Mouse (Mus musculus): ENCODE measurements around the gene Hrc. TPM values are rescaled to one million over a fixed set of nuclear protein-coding genes. Genes with fewer than 3 reads are reported as not detected.

The Hrc gene
- 0.20 and 0.41 TPM in 2 replicates for polyA plus RNA-seq (2014; fragmentation: Nextera tagmentation; extraction: Ambion mirVana)

GRCm38 (mm10) chr7:45335056-45335455 lies at the start of gene Hrc:
Gene Hrc, plus strand, starts transcription at chr7:45335290.
- WGBS = 40% methylated on average over 5 of the region's 5 CpGs
- H3K4me1 ChIP-seq (replicated peaks; ENCODE audit: control insufficient read depth, insufficient read depth, low read length) = peaks cover 20% of the 10 kb centered on the region; the same call in 1 of the 2 replicates
- no peak within 1 kb of the TSS for H3K4me3 ChIP-seq (replicated peaks; ENCODE audit: low read length)
- ATAC-seq (ENCODE audit: low FRiP score) (no peak), DNase-seq (ENCODE audit: low spot score) (no peak)
- peaks cover 5% of the 10 kb centered on the region for H3K27me3 ChIP-seq (ENCODE audit: control insufficient read depth, insufficient read depth, low read length)
- no peaks in the 10 kb centered on the region for H3K9me3 ChIP-seq (ENCODE audit: control insufficient read depth, low read length)
- 0 out of 2 replicates have a peak, but pooled peaks cover 4% of the 10 kb centered on the region for H3K36me3 ChIP-seq (replicated peaks; ENCODE audit: control insufficient read depth, insufficient read depth)
- H3K27ac ChIP-seq = no peak within 1 kb of the TSS
- peak within 1 kb of the TSS; percentile 71; the same call in 1 of the 2 replicates for H3K4me2 ChIP-seq (replicated peaks)
- peak within 1 kb of the TSS; percentile 61; the same call in 1 of the 2 replicates for H3K9ac ChIP-seq

- WGBS = 88% methylated on average over 13 of the region's 13 CpGs
- DNase-seq (ENCODE audit: low spot score) = no peak
Measured at GRCm38 (mm10) chr7:45286486-45286885, 48.6 kb upstream of the Hrc start.

GRCm38 (mm10) chr7:45296626-45297025 lies 38.5 kb upstream of the Hrc start:
- H3K4me3 ChIP-seq (replicated peaks; ENCODE audit: low read length) = no peak overlapping the region
- 0 out of 2 replicates have a peak, but pooled peaks cover 4% of the 10 kb centered on the region for H3K4me1 ChIP-seq (replicated peaks; ENCODE audit: control insufficient read depth, insufficient read depth, low read length)
- no peak overlapping the region for H3K27ac ChIP-seq
- H3K36me3 ChIP-seq (replicated peaks; ENCODE audit: control insufficient read depth, insufficient read depth) = no peaks in the 10 kb centered on the region
- peaks cover 3% of the 10 kb centered on the region; the same call in 1 of the 2 replicates for H3K27me3 ChIP-seq (ENCODE audit: control insufficient read depth, insufficient read depth, low read length)
- WGBS = 79% methylated on average over 1 of the region's 1 CpGs
- no peak overlapping the region for H3K4me2 ChIP-seq (replicated peaks)
- H3K9me3 ChIP-seq (ENCODE audit: control insufficient read depth, low read length) = no peaks in the 10 kb centered on the region
- ATAC-seq (ENCODE audit: low FRiP score) = no peak
- DNase-seq (ENCODE audit: low spot score) = no peak
- H3K9ac ChIP-seq = no peak overlapping the region

More at GRCm38 (mm10) chr7:45286486-45286885, 48.6 kb upstream of the Hrc start:
- no peak overlapping the region for H3K9ac ChIP-seq
- no peak overlapping the region for H3K27ac ChIP-seq
- no peaks in the 10 kb centered on the region for H3K9me3 ChIP-seq (ENCODE audit: control insufficient read depth, low read length)
- no peaks in the 10 kb centered on the region for H3K4me1 ChIP-seq (replicated peaks; ENCODE audit: control insufficient read depth, insufficient read depth, low read length)
- ATAC-seq (ENCODE audit: low FRiP score) = no peak
- H3K4me3 ChIP-seq (replicated peaks; ENCODE audit: low read length) = no peak overlapping the region
- no peak overlapping the region for H3K4me2 ChIP-seq (replicated peaks)
- no peaks in the 10 kb centered on the region for H3K36me3 ChIP-seq (replicated peaks; ENCODE audit: control insufficient read depth, insufficient read depth)
- no peaks in the 10 kb centered on the region for H3K27me3 ChIP-seq (ENCODE audit: control insufficient read depth, insufficient read depth, low read length)

DNA sequence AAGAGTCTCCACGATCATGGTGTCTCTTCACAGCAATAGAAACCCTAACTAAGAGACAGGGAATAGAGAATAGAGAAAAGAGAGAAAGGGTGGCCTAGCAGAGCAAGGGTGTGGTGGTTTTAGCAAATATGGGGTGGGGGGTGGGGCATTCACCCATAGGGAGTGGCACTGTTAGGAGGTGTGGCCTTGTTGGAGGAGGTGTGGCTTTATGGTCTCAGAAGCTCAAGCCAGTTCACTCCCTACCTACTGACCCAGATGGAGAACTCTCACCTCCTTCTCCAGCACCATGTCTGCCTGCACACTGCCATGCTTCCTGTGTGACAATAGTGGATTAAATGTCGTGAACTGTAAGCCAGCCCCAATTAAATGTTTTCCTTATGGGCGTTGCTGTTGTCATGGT lies 37.5 kb upstream of the Hrc start:
- Histone ChIP-seq H3K9ac (no peak overlapping the region), H3K4me1 (replicated peaks; ENCODE audit: control insufficient read depth, insufficient read depth, low read length) (0 out of 2 replicates have a peak, but pooled peaks cover 4% of the 10 kb centered on the region), H3K4me3 (replicated peaks; ENCODE audit: low read length) (no peak overlapping the region), H3K27ac (no peak overlapping the region), H3K36me3 (replicated peaks; ENCODE audit: control insufficient read depth, insufficient read depth) (no peaks in the 10 kb centered on the region), H3K9me3 (ENCODE audit: control insufficient read depth, low read length) (no peaks in the 10 kb centered on the region), H3K4me2 (replicated peaks) (no peak overlapping the region), H3K27me3 (ENCODE audit: control insufficient read depth, insufficient read depth, low read length) (peaks cover 3% of the 10 kb centered on the region; the same call in 1 of the 2 replicates)
- 68% methylated on average over 3 of the region's 3 CpGs for WGBS
- no peak for ATAC-seq (ENCODE audit: low FRiP score)
- no peak for DNase-seq (ENCODE audit: low spot score)

GRCm38 (mm10) chr7:45299752-45300151 lies 35.3 kb upstream of the Hrc start:
- ATAC-seq (ENCODE audit: low FRiP score) (peak; percentile 70; the same call in 1 of the 2 replicates), DNase-seq (ENCODE audit: low spot score) (peak; percentile 78)
- Histone ChIP-seq H3K9ac (no peak overlapping the region), H3K27me3 (ENCODE audit: control insufficient read depth, insufficient read depth, low read length) (peaks cover 3% of the 10 kb centered on the region; the same call in 1 of the 2 replicates), H3K27ac (no peak overlapping the region), H3K4me1 (replicated peaks; ENCODE audit: control insufficient read depth, insufficient read depth, low read length) (peaks cover 5% of the 10 kb centered on the region; the same call in 1 of the 2 replicates), H3K4me3 (replicated peaks; ENCODE audit: low read length) (no peak overlapping the region), H3K36me3 (replicated peaks; ENCODE audit: control insufficient read depth, insufficient read depth) (no peaks in the 10 kb centered on the region; the same call in 1 of the 2 replicates), H3K9me3 (ENCODE audit: control insufficient read depth, low read length) (no peaks in the 10 kb centered on the region), H3K4me2 (replicated peaks) (no peak overlapping the region)
- 11% methylated on average over 5 of the region's 5 CpGs for WGBS

GRCm38 (mm10) chr7:45300270-45300669 lies 34.8 kb upstream of the Hrc start:
- Histone ChIP-seq H3K4me1 (replicated peaks; ENCODE audit: control insufficient read depth, insufficient read depth, low read length) (peaks cover 10% of the 10 kb centered on the region; the same call in 1 of the 2 replicates), H3K4me3 (replicated peaks; ENCODE audit: low read length) (no peak overlapping the region), H3K9me3 (ENCODE audit: control insufficient read depth, low read length) (no peaks in the 10 kb centered on the region), H3K27me3 (ENCODE audit: control insufficient read depth, insufficient read depth, low read length) (peaks cover 3% of the 10 kb centered on the region; the same call in 1 of the 2 replicates), H3K9ac (0 out of 2 replicates have a peak overlapping the region, but pooled peaks have one; percentile 25), H3K4me2 (replicated peaks) (no peak overlapping the region), H3K27ac (no peak overlapping the region), H3K36me3 (replicated peaks; ENCODE audit: control insufficient read depth, insufficient read depth) (no peaks in the 10 kb centered on the region; the same call in 1 of the 2 replicates)
- ATAC-seq (ENCODE audit: low FRiP score) = no peak
- WGBS = 13% methylated on average over 6 of the region's 6 CpGs
- DNase-seq (ENCODE audit: low spot score) = peak; percentile 68

DNA sequence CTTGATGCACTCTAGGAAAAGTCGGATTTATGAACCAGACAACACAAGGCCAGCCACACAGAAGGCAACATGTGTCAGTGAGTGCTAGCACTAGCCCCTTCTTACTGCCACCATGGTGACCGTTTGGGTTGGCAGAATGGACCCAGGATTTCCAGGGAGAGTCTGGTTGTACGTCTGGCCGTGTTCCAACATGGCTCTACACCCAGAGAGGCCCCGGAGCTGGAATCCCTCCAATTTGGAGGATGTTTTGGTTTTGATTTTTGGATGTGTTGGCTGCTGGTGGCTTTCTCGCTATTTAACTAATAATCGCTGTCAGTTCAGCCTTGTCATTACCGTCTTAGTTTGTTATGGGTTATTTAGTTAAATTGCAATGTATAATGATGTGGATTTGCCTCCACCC lies 32.5 kb upstream of the Hrc start:
- DNase-seq (ENCODE audit: low spot score) = peak; percentile 68
- no peak overlapping the region for H3K27ac ChIP-seq
- 60% methylated on average over 8 of the region's 8 CpGs for WGBS

DNA sequence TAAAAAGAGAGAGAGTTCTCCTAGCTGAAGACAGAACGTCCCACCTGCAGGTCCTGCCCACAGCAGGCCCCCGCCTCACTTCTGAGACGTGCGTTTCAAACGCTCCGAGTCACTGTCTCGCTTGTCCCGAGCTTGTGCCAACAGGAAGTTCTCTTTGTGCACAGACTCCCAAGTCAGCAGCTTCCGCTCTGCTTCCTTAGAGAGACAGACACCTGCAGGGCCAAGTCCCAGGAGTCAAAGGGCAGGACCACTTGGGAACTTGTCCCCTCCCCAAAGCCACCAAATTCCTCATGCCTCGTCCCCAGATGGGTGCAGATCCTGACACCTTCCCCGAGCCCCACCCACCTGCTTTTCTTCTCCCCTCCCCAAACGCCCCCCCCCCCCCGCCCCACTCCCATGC lies 30.2 kb upstream of the Hrc start:
- H3K27me3 ChIP-seq (ENCODE audit: control insufficient read depth, insufficient read depth, low read length) = no peaks in the 10 kb centered on the region
- H3K9ac ChIP-seq = peak overlapping the region; percentile 37; the same call in 1 of the 2 replicates
- no peak for DNase-seq (ENCODE audit: low spot score)
- H3K4me1 ChIP-seq (replicated peaks; ENCODE audit: control insufficient read depth, insufficient read depth, low read length) = peaks cover 11% of the 10 kb centered on the region; the same call in 1 of the 2 replicates
- no peaks in the 10 kb centered on the region for H3K9me3 ChIP-seq (ENCODE audit: control insufficient read depth, low read length)
- H3K4me2 ChIP-seq (replicated peaks) = peak overlapping the region; percentile 43
- WGBS = 11% methylated on average over 13 of the region's 13 CpGs
- no peaks in the 10 kb centered on the region; the same call in none of the 2 replicates for H3K36me3 ChIP-seq (replicated peaks; ENCODE audit: control insufficient read depth, insufficient read depth)
- H3K27ac ChIP-seq = no peak overlapping the region
- ATAC-seq (ENCODE audit: low FRiP score) = no peak
- peak overlapping the region; percentile 17 for H3K4me3 ChIP-seq (replicated peaks; ENCODE audit: low read length)

More for the DNA sequence above, 32.5 kb upstream of the Hrc start:
- Histone ChIP-seq H3K9ac (no peak overlapping the region), H3K4me3 (replicated peaks; ENCODE audit: low read length) (no peak overlapping the region), H3K4me2 (replicated peaks) (no peak overlapping the region), H3K36me3 (replicated peaks; ENCODE audit: control insufficient read depth, insufficient read depth) (no peaks in the 10 kb centered on the region; the same call in 1 of the 2 replicates), H3K27me3 (ENCODE audit: control insufficient read depth, insufficient read depth, low read length) (no peaks in the 10 kb centered on the region), H3K4me1 (replicated peaks; ENCODE audit: control insufficient read depth, insufficient read depth, low read length) (peaks cover 11% of the 10 kb centered on the region; the same call in 1 of the 2 replicates), H3K9me3 (ENCODE audit: control insufficient read depth, low read length) (no peaks in the 10 kb centered on the region)
- ATAC-seq (ENCODE audit: low FRiP score) = no peak

GRCm38 (mm10) chr7:45305275-45305674 lies 29.8 kb upstream of the Hrc start:
- Histone ChIP-seq H3K36me3 (replicated peaks; ENCODE audit: control insufficient read depth, insufficient read depth) (no peaks in the 10 kb centered on the region; the same call in none of the 2 replicates), H3K9ac (peak overlapping the region; percentile 37; the same call in 1 of the 2 replicates), H3K4me1 (replicated peaks; ENCODE audit: control insufficient read depth, insufficient read depth, low read length) (peaks cover 11% of the 10 kb centered on the region; the same call in 1 of the 2 replicates), H3K27ac (no peak overlapping the region), H3K9me3 (ENCODE audit: control insufficient read depth, low read length) (no peaks in the 10 kb centered on the region), H3K4me2 (replicated peaks) (peak overlapping the region; percentile 43), H3K4me3 (replicated peaks; ENCODE audit: low read length) (peak overlapping the region; percentile 17), H3K27me3 (ENCODE audit: control insufficient read depth, insufficient read depth, low read length) (no peaks in the 10 kb centered on the region)
- DNase-seq (ENCODE audit: low spot score) (peak; percentile 69), ATAC-seq (ENCODE audit: low FRiP score) (peak; percentile 55)
- 3% methylated on average over 17 of the region's 17 CpGs for WGBS
